ENCODE assay signal across 8 mouse cellular contexts in genomic region chr3:95672861-95673706, GRCm38 (mm10). TPM values are rescaled to one million over a fixed set of nuclear protein-coding genes. Genes with fewer than 3 reads are reported as not detected.
DNase-seq lines count a peak whose midpoint lies in the region; ATAC-seq and TF ChIP-seq lines count a peak whose summit lies in the region.

No protein-coding gene starts in this region.

- H3K4me1 ChIP-seq in kidney, embryonic 15.5 days: peaks cover 67% of the 10 kb centered on the region
- H3K4me1 ChIP-seq in cortical plate, adult 2 months (ENCODE audit: control insufficient read depth, insufficient read depth, low read length): no peaks in the 10 kb centered on the region
- H3K4me1 ChIP-seq in intestine, postnatal 0 days (replicated peaks; ENCODE audit: control insufficient read depth, insufficient read depth, low read length): peaks cover 29% of the 10 kb centered on the region
- H3K4me1 ChIP-seq in small intestine, adult 2 months (ENCODE audit: control insufficient read depth, insufficient read depth, insufficient read length, low read length): peaks cover 61% of the 10 kb centered on the region

- ATAC-seq in kidney, embryonic 15.5 days (replicated peaks; ENCODE audit: low FRiP score): no peak
- no peak for ATAC-seq in intestine, postnatal 0 days

- peak overlapping the region; percentile 40 for H3K4me2 ChIP-seq in kidney, embryonic 15.5 days
- peak overlapping the region; percentile 59 for H3K4me2 ChIP-seq in intestine, postnatal 0 days (replicated peaks; ENCODE audit: low read depth)

- no peak for TF ChIP-seq CTCF in cortical plate, adult 2 months (IDR thresholded peaks at IDR 0.05; ENCODE audit: extremely low read depth, insufficient read depth, low read length)
- TF ChIP-seq CTCF in intestine, postnatal 0 days (IDR thresholded peaks at IDR 0.05; ENCODE audit: low read depth): no peak; the same call in 1 of the 2 replicates
- TF ChIP-seq CTCF in small intestine, adult 2 months (IDR thresholded peaks at IDR 0.05; ENCODE audit: extremely low read depth, insufficient read length, insufficient replicate concordance, low read depth, low read length): no peak

- no peak for TF ChIP-seq POLR2A in cortical plate, adult 2 months (IDR thresholded peaks at IDR 0.05; ENCODE audit: extremely low read depth, insufficient read depth, low read length)
- no peak for TF ChIP-seq POLR2A in small intestine, adult 2 months (IDR thresholded peaks at IDR 0.05; ENCODE audit: low read depth, low read length)

- peak overlapping the region; percentile 97 for H3K27ac ChIP-seq in kidney, embryonic 15.5 days
- H3K27ac ChIP-seq in cortical plate, adult 2 months (ENCODE audit: insufficient read depth, low read length): peak overlapping the region; percentile 76; the same call in 1 of the 2 replicates
- H3K27ac ChIP-seq in intestine, postnatal 0 days (ENCODE audit: low read depth, low read length): peak overlapping the region; percentile 96
- H3K27ac ChIP-seq in small intestine, adult 2 months (ENCODE audit: insufficient read depth, low read depth, low read length): peak overlapping the region; percentile 98

- no peak for DNase-seq in kidney, postnatal 4 days
- no peak for DNase-seq in embryo, embryonic 9.5 days (ENCODE audit: extremely low spot score)
- no peak for DNase-seq in frontal cortex, postnatal 36 days (ENCODE audit: low spot score in 2 of 2)
- DNase-seq in embryo, embryonic 10.5 days (ENCODE audit: low spot score): no peak

- H3K27me3 ChIP-seq in kidney, embryonic 15.5 days: no peaks in the 10 kb centered on the region
- no peaks in the 10 kb centered on the region for H3K27me3 ChIP-seq in intestine, postnatal 0 days (replicated peaks; ENCODE audit: control insufficient read depth, insufficient read depth, low read length)
- H3K27me3 ChIP-seq in small intestine, adult 2 months (ENCODE audit: control insufficient read depth, insufficient read depth, low read length): no peaks in the 10 kb centered on the region

- H3K4me3 ChIP-seq in kidney, embryonic 15.5 days (replicated peaks): no peak overlapping the region
- H3K4me3 ChIP-seq in cortical plate, adult 2 months (ENCODE audit: insufficient read depth, low read length): no peak overlapping the region
- H3K4me3 ChIP-seq in intestine, postnatal 0 days (ENCODE audit: low read depth, low read length): no peak overlapping the region
- peak overlapping the region; percentile 48 for H3K4me3 ChIP-seq in small intestine, adult 2 months (ENCODE audit: low read depth, low read length)

- no peak overlapping the region for H3K9ac ChIP-seq in kidney, embryonic 15.5 days
- peak overlapping the region; percentile 40; the same call in 1 of the 2 replicates for H3K9ac ChIP-seq in intestine, postnatal 0 days (ENCODE audit: low read depth, low read length)

- 35% methylated on average over 10 of the region's 10 CpGs for WGBS in kidney, embryonic 15.5 days
- 42% methylated on average over 10 of the region's 10 CpGs for WGBS in intestine, postnatal 0 days
- 37% methylated on average over 10 of the region's 10 CpGs for WGBS in small intestine, adult 2 months

- H3K9me3 ChIP-seq in kidney, embryonic 15.5 days (replicated peaks): no peaks in the 10 kb centered on the region
- H3K9me3 ChIP-seq in intestine, postnatal 0 days (ENCODE audit: control insufficient read depth): no peaks in the 10 kb centered on the region

- peaks cover 18% of the 10 kb centered on the region for H3K36me3 ChIP-seq in kidney, embryonic 15.5 days
- 0 out of 2 replicates have a peak, but pooled peaks cover 10% of the 10 kb centered on the region for H3K36me3 ChIP-seq in intestine, postnatal 0 days (ENCODE audit: control insufficient read depth, insufficient read depth)
- H3K36me3 ChIP-seq in small intestine, adult 2 months (ENCODE audit: control insufficient read depth, insufficient read depth, low read length): no peaks in the 10 kb centered on the region

RNA-seq across cellular contexts. Expression of gene Mcl1, which starts 14.5 kb away (rescaled TPM):
- polyA plus RNA-seq in kidney, embryonic 15.5 days (2015; fragmentation: Nextera tagmentation; extraction: Ambion mirVana): 51.2 and 54.4 TPM in 2 replicates
- 37.7 and 39.5 TPM in 2 replicates for polyA plus RNA-seq in cortical plate, adult 2 months (2012; rRNA removed)
- polyA plus RNA-seq in intestine, postnatal 0 days (2015; fragmentation: Nextera tagmentation; extraction: Ambion mirVana): 52.4 and 53.3 TPM in 2 replicates
- polyA plus RNA-seq in small intestine, adult 2 months (2012; rRNA removed): 119 and 327 TPM in 2 replicates

RNA-seq across cellular contexts. Expression of gene Adamtsl4, which starts 14.6 kb away (rescaled TPM):
- polyA plus RNA-seq in kidney, embryonic 15.5 days (2015; fragmentation: Nextera tagmentation; extraction: Ambion mirVana): 4.0 and 6.3 TPM in 2 replicates
- polyA plus RNA-seq in cortical plate, adult 2 months (2012; rRNA removed): 6.0 and 6.4 TPM in 2 replicates
- polyA plus RNA-seq in intestine, postnatal 0 days (2015; fragmentation: Nextera tagmentation; extraction: Ambion mirVana): 3.2 and 3.8 TPM in 2 replicates
- 6.4 and 8.2 TPM in 2 replicates for polyA plus RNA-seq in small intestine, adult 2 months (2012; rRNA removed)

RNA-seq across cellular contexts. Expression of gene Ensa, which starts 48.3 kb away (rescaled TPM):
- 71.1 and 73.2 TPM in 2 replicates for polyA plus RNA-seq in kidney, embryonic 15.5 days (2015; fragmentation: Nextera tagmentation; extraction: Ambion mirVana)
- 149 and 155 TPM in 2 replicates for polyA plus RNA-seq in cortical plate, adult 2 months (2012; rRNA removed)
- 44.0 and 48.2 TPM in 2 replicates for polyA plus RNA-seq in intestine, postnatal 0 days (2015; fragmentation: Nextera tagmentation; extraction: Ambion mirVana)
- polyA plus RNA-seq in small intestine, adult 2 months (2012; rRNA removed): 5.2 and 10.1 TPM in 2 replicates
